Mouse (Mus musculus) limb, embryonic 12.5 days (tissue): ENCODE data around the gene Aqp11. TPM values are rescaled to one million over a fixed set of nuclear protein-coding genes. Genes with fewer than 3 reads are reported as not detected.

Experiments
- ATAC-seq: fragments of 200-750 bp; cut with Nextera tagmentation; 2 replicates; pipeline ENCODE4 v1.8.0; 2017; ENCODE audit warnings: low read depth, moderate TSS enrichment; ENCODE audit not compliant: insufficient number of reproducible peaks, insufficient read depth, low FRiP score, low TSS enrichment
- H3K27ac ChIP-seq: fragments of 300-500 bp; sonication (generic); 2 replicates; pipeline ENCODE4 v1.5.1; 2016; ENCODE audit warnings: mild to moderate bottlenecking, moderate library complexity
- H3K27me3 ChIP-seq: fragments of 300-500 bp; sonication (generic); 2 replicates; pipeline ENCODE4 v1.6.1; 2016; ENCODE audit warnings: mild to moderate bottlenecking, moderate library complexity
- H3K36me3 ChIP-seq: fragments of 300-500 bp; sonication (generic); 2 replicates; pipeline ENCODE4 v1.6.1; 2016; ENCODE audit warnings: mild to moderate bottlenecking, moderate library complexity
- H3K4me1 ChIP-seq: fragments of 300-500 bp; sonication (generic); replicated peaks from 2 replicates; pipeline ENCODE4 v1.6.1; 2016
- H3K4me2 ChIP-seq: fragments of 300-500 bp; sonication (generic); 2 replicates; pipeline ENCODE4 v1.6.1; 2016; ENCODE audit warnings: mild to moderate bottlenecking, moderate library complexity
- H3K4me3 ChIP-seq: fragments of 300-500 bp; sonication (generic); replicated peaks from 2 replicates; pipeline ENCODE4 v1.5.1; 2016; ENCODE audit warnings: mild to moderate bottlenecking
- H3K9ac ChIP-seq: fragments of 300-500 bp; sonication (generic); replicated peaks from 2 replicates; pipeline ENCODE4 v1.6.1; 2016; ENCODE audit warnings: mild to moderate bottlenecking, moderate library complexity
- H3K9me3 ChIP-seq: fragments of 300-500 bp; sonication (generic); 2 replicates; pipeline ENCODE4 v1.6.1; 2016; ENCODE audit warnings: mild to moderate bottlenecking, moderate library complexity
- WGBS: fragments of 180-500 bp; shearing (Covaris S2); methylation state at CpG from one replicate; pipeline ENCODE4 v1.1.7; 2016; 5-methylcytosine and 5-hydroxymethylcytosine counted together
- polyA plus RNA-seq: library from polyadenylated mRNA; unstranded; fragments of >200 nt; fragmentation: Nextera tagmentation; extraction: Ambion mirVana; gene quantifications from 2 replicates; pipeline ENCODE4 v1.2.1, GENCODE M21; 2016

Gene Aqp11
- polyA plus RNA-seq, 1 experiment from 2014 or later = 2.5 TPM

GRCm38 (mm10) chr7:97766406-97767166 lies 28.5 kb upstream of the Aqp11 start:
- H3K4me2 ChIP-seq = no peak overlapping the region
- no peak overlapping the region for H3K27ac ChIP-seq
- H3K9me3 ChIP-seq = no peaks in the 10 kb centered on the region
- WGBS = 75% methylated on average over 9 of the region's 9 CpGs
- no peaks in the 10 kb centered on the region for H3K36me3 ChIP-seq
- no peak for ATAC-seq
- H3K27me3 ChIP-seq = no peaks in the 10 kb centered on the region
- H3K4me3 ChIP-seq = no peak overlapping the region
- H3K4me1 ChIP-seq = no peaks in the 10 kb centered on the region
- no peak overlapping the region for H3K9ac ChIP-seq

- Histone ChIP-seq H3K9me3 (no peaks in the 10 kb centered on the region), H3K9ac (no peak overlapping the region), H3K4me3 (no peak overlapping the region), H3K4me2 (no peak overlapping the region), H3K36me3 (no peaks in the 10 kb centered on the region), H3K27ac (no peak overlapping the region), H3K4me1 (no peaks in the 10 kb centered on the region), H3K27me3 (no peaks in the 10 kb centered on the region)
- 71% methylated on average over 5 of the region's 5 CpGs for WGBS
- no peak for ATAC-seq
Observed at GRCm38 (mm10) chr7:97765963-97766347, 27.9 kb upstream of the Aqp11 start.

- no peak for ATAC-seq
- 90% methylated on average over 21 of the region's 21 CpGs for WGBS
- Histone ChIP-seq H3K9ac (no peak overlapping the region), H3K9me3 (no peaks in the 10 kb centered on the region), H3K36me3 (no peaks in the 10 kb centered on the region), H3K4me1 (no peaks in the 10 kb centered on the region), H3K27me3 (no peaks in the 10 kb centered on the region), H3K4me2 (no peak overlapping the region), H3K4me3 (no peak overlapping the region), H3K27ac (no peak overlapping the region)
Observed at GRCm38 (mm10) chr7:97765181-97765962, 27.3 kb upstream of the Aqp11 start.

- no peaks in the 10 kb centered on the region for H3K9me3 ChIP-seq
- H3K9ac ChIP-seq = no peak overlapping the region
- WGBS = 76% methylated on average over 11 of the region's 11 CpGs
- H3K27ac ChIP-seq = no peak overlapping the region
- no peak overlapping the region for H3K4me2 ChIP-seq
- no peaks in the 10 kb centered on the region for H3K27me3 ChIP-seq
- no peaks in the 10 kb centered on the region for H3K4me1 ChIP-seq
- no peaks in the 10 kb centered on the region for H3K36me3 ChIP-seq
- no peak overlapping the region for H3K4me3 ChIP-seq
- no peak for ATAC-seq
Observed at GRCm38 (mm10) chr7:97764591-97764990, 26.5 kb upstream of the Aqp11 start.

- Histone ChIP-seq H3K27me3 (no peaks in the 10 kb centered on the region), H3K4me1 (peaks cover 4% of the 10 kb centered on the region; the same call in 1 of the 2 replicates), H3K27ac (no peak overlapping the region), H3K4me2 (no peak overlapping the region), H3K4me3 (no peak overlapping the region), H3K9ac (no peak overlapping the region), H3K36me3 (no peaks in the 10 kb centered on the region), H3K9me3 (no peaks in the 10 kb centered on the region)
- WGBS = 67% methylated on average over 18 of the region's 18 CpGs
- ATAC-seq = no peak
Observed at GRCm38 (mm10) chr7:97756967-97757881, 19.1 kb upstream of the Aqp11 start.

- H3K4me3 ChIP-seq = no peak overlapping the region
Observed at GRCm38 (mm10) chr7:97749207-97750190, 11.4 kb upstream of the Aqp11 start.

GRCm38 (mm10) chr7:97748527-97749206 lies 10.6 kb upstream of the Aqp11 start:
- no peak overlapping the region for H3K9ac ChIP-seq

More at GRCm38 (mm10) chr7:97749207-97750190, 11.4 kb upstream of the Aqp11 start:
- H3K9me3 ChIP-seq = no peaks in the 10 kb centered on the region
- H3K4me1 ChIP-seq = peaks cover 9% of the 10 kb centered on the region; the same call in 1 of the 2 replicates
- no peaks in the 10 kb centered on the region for H3K27me3 ChIP-seq
- no peak for ATAC-seq
- no peak overlapping the region for H3K27ac ChIP-seq
- H3K4me2 ChIP-seq = peak overlapping the region; percentile 35; the same call in 1 of the 2 replicates
- H3K9ac ChIP-seq = no peak overlapping the region
- 42% methylated on average over 19 of the region's 19 CpGs for WGBS
- H3K36me3 ChIP-seq = no peaks in the 10 kb centered on the region

GRCm38 (mm10) chr7:97747787-97748497 lies 9.9 kb upstream of the Aqp11 start:
- peaks cover 9% of the 10 kb centered on the region; the same call in 1 of the 2 replicates for H3K4me1 ChIP-seq
- peak; percentile 70 for ATAC-seq
- peak overlapping the region; percentile 35 for H3K4me2 ChIP-seq
- no peak overlapping the region for H3K27ac ChIP-seq
- H3K27me3 ChIP-seq = no peaks in the 10 kb centered on the region
- 25% methylated on average over 28 of the region's 28 CpGs for WGBS
- H3K36me3 ChIP-seq = no peaks in the 10 kb centered on the region
- H3K9ac ChIP-seq = no peak overlapping the region; the same call in 1 of the 2 replicates
- no peaks in the 10 kb centered on the region for H3K9me3 ChIP-seq
- no peak overlapping the region for H3K4me3 ChIP-seq

More at GRCm38 (mm10) chr7:97748527-97749206, 10.6 kb upstream of the Aqp11 start:
- Histone ChIP-seq H3K4me3 (no peak overlapping the region), H3K27ac (no peak overlapping the region), H3K27me3 (no peaks in the 10 kb centered on the region), H3K4me2 (peak overlapping the region; percentile 35), H3K36me3 (no peaks in the 10 kb centered on the region), H3K9me3 (no peaks in the 10 kb centered on the region), H3K4me1 (peaks cover 9% of the 10 kb centered on the region; the same call in 1 of the 2 replicates)
- WGBS = 70% methylated on average over 10 of the region's 10 CpGs
- peak; percentile 13; the same call in 1 of the 2 replicates for ATAC-seq

- ATAC-seq = no peak
- Histone ChIP-seq H3K27ac (no peak overlapping the region), H3K36me3 (no peaks in the 10 kb centered on the region), H3K4me1 (peaks cover 9% of the 10 kb centered on the region; the same call in 1 of the 2 replicates), H3K4me2 (no peak overlapping the region), H3K9me3 (no peaks in the 10 kb centered on the region), H3K27me3 (no peaks in the 10 kb centered on the region), H3K9ac (no peak overlapping the region), H3K4me3 (no peak overlapping the region)
- WGBS = 83% methylated on average over 4 of the region's 4 CpGs
Observed at GRCm38 (mm10) chr7:97747176-97747707, 9.2 kb upstream of the Aqp11 start.
